Comparison of ENCODE assay signal across 27 mouse cellular contexts in the genomic region with DNA sequence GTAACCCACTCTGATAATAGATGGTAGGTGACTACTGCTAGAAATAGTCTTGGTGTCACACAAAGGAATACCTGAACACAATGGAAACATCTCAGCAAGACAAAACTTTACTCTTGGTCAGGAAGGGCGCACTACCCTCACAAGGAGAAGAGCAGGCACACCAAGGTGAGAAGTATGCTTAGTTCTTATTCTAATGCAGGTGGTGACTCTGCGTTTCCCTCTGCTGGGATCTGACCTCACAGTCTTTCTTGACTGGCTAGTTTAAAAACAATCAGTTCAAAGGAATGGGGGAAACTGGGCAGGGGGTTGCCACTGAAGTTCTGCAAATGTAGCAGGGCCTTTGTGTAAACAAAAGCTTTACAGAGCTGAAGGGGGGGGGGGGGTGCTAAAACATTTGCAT.
"Had no signal": no experiment of that assay in that cellular context is flagged by ENCODE, and none has a peak within 500 bp of the region (broad histone marks: within the 10 kb centered on the region; RNA-seq: fewer than 3 reads in every experiment).

No protein-coding gene starts in this region.

- ATAC-seq: hindbrain, embryonic 16.5 days; inflammation-experienced regulatory T-cells, adult 6 months; intestine, embryonic 16.5 days; liver, embryonic 12.5 days had no signal

- H3K9ac ChIP-seq: heart, embryonic 13.5 days; heart, embryonic 15.5 days; hindbrain, embryonic 12.5 days; hindbrain, embryonic 14.5 days; kidney, embryonic 15.5 days; limb, embryonic 13.5 days; limb, embryonic 15.5 days; liver, embryonic 12.5 days; liver, embryonic 14.5 days had no signal

- H3K4me1 ChIP-seq: heart, embryonic 13.5 days; heart, embryonic 15.5 days; hindbrain, embryonic 10.5 days; hindbrain, embryonic 12.5 days; kidney, embryonic 15.5 days; limb, embryonic 13.5 days; limb, embryonic 15.5 days had no signal

- H3K4me3 ChIP-seq: heart, adult 2 months; heart, embryonic 13.5 days; heart, embryonic 15.5 days; hindbrain, embryonic 10.5 days; hindbrain, embryonic 12.5 days; kidney, embryonic 15.5 days; layer of hippocampus, adult 2 months; left cerebral cortex, adult 2 months; limb, embryonic 13.5 days; limb, embryonic 15.5 days; liver, embryonic 12.5 days had no signal

- H3K9me3 ChIP-seq: heart, embryonic 13.5 days; heart, embryonic 15.5 days; hindbrain, embryonic 12.5 days; kidney, embryonic 15.5 days; limb, embryonic 13.5 days; limb, embryonic 15.5 days; liver, embryonic 12.5 days had no signal

- H3K27ac ChIP-seq: heart, adult 2 months; heart, embryonic 13.5 days; heart, embryonic 15.5 days; hindbrain, embryonic 10.5 days; hindbrain, embryonic 12.5 days; hindbrain, embryonic 14.5 days; kidney, embryonic 15.5 days; kidney, postnatal 0 days; layer of hippocampus, adult 2 months; left cerebral cortex, adult 2 months; limb, embryonic 13.5 days; limb, embryonic 15.5 days; liver, embryonic 12.5 days; liver, embryonic 14.5 days had no signal

- H3K4me2 ChIP-seq: heart, embryonic 11.5 days; heart, embryonic 13.5 days; heart, embryonic 15.5 days; hindbrain, embryonic 12.5 days; hindbrain, embryonic 14.5 days; kidney, embryonic 15.5 days; limb, embryonic 13.5 days; limb, embryonic 15.5 days; liver, embryonic 12.5 days had no signal

- H3K27me3 ChIP-seq: heart, embryonic 13.5 days; heart, embryonic 15.5 days; hindbrain, embryonic 12.5 days; kidney, embryonic 15.5 days; limb, embryonic 13.5 days; limb, embryonic 15.5 days; liver, embryonic 12.5 days had no signal

- H3K36me3 ChIP-seq: heart, embryonic 13.5 days; heart, embryonic 15.5 days; hindbrain, embryonic 10.5 days; hindbrain, embryonic 12.5 days; kidney, embryonic 15.5 days; limb, embryonic 13.5 days; limb, embryonic 15.5 days; liver, embryonic 12.5 days had no signal

- DNase-seq: gastrocnemius, postnatal 14 days; gastrocnemius, postnatal 36 days; heart, adult 2 months; heart, postnatal 4 days; kidney, adult 11 months; kidney, adult 2 months; kidney, adult 9 months; kidney, postnatal 25 days; kidney, postnatal 4 days; left cerebral cortex, postnatal 4 days had no signal
